Mouse (Mus musculus) kidney, embryonic 14.5 days (tissue): ENCODE data around the gene Muc4. TPM values are rescaled to one million over a fixed set of nuclear protein-coding genes. Genes with fewer than 3 reads are reported as not detected.

Experiments used
- ATAC-seq: fragments of 200-750 bp; cut with Nextera tagmentation; 2 replicates; pipeline ENCODE4 v1.8.0; 2017; ENCODE audit warnings: moderate number of reproducible peaks, mild to moderate bottlenecking, moderate TSS enrichment, moderate library complexity; ENCODE audit not compliant: low FRiP score, low TSS enrichment
- H3K27ac ChIP-seq: fragments of 300-500 bp; sonication (generic); 2 replicates; pipeline ENCODE4 v1.5.1; 2014; ENCODE audit warnings: low read depth, mild to moderate bottlenecking, low read length, moderate library complexity, mixed read lengths
- H3K27me3 ChIP-seq: fragments of 300-500 bp; sonication (generic); 2 replicates; pipeline ENCODE4 v1.6.1; 2014; ENCODE audit warnings: mild to moderate bottlenecking, low read length; ENCODE audit not compliant: control insufficient read depth, insufficient read depth
- H3K36me3 ChIP-seq: fragments of 300-500 bp; sonication (generic); 2 replicates; pipeline ENCODE4 v1.6.1; 2014; ENCODE audit warnings: low read length, mixed read lengths; ENCODE audit not compliant: control insufficient read depth, insufficient read depth
- H3K4me1 ChIP-seq: fragments of 300-500 bp; sonication (generic); 2 replicates; pipeline ENCODE4 v1.6.1; 2014; ENCODE audit warnings: low read length, mixed read lengths; ENCODE audit not compliant: control insufficient read depth, insufficient read depth
- H3K4me2 ChIP-seq: fragments of 300-500 bp; sonication (generic); replicated peaks from 2 replicates; pipeline ENCODE4 v1.6.1; 2014; ENCODE audit warnings: low read depth, mild to moderate bottlenecking, low read length
- H3K4me3 ChIP-seq: fragments of 300-500 bp; sonication (generic); 2 replicates; pipeline ENCODE4 v1.5.1; 2014; ENCODE audit warnings: mild to moderate bottlenecking, low read length
- H3K9ac ChIP-seq: fragments of 300-500 bp; sonication (generic); 2 replicates; pipeline ENCODE4 v1.6.1; 2014; ENCODE audit warnings: low read depth, mild to moderate bottlenecking, low read length, moderate library complexity
- H3K9me3 ChIP-seq: fragments of 300-500 bp; sonication (generic); 2 replicates; pipeline ENCODE4 v1.6.1; 2016; ENCODE audit warnings: low read length; ENCODE audit not compliant: control insufficient read depth
- WGBS: fragments of 180-500 bp; shearing (Covaris S2); extraction: QIAGEN DNeasy Blood & Tissue Kit; methylation state at CpG from one replicate; pipeline ENCODE4 v1.1.7; 2014; 5-methylcytosine and 5-hydroxymethylcytosine counted together
- polyA plus RNA-seq: library from polyadenylated mRNA; unstranded; fragments of >200 nt; fragmentation: Nextera tagmentation; extraction: Ambion mirVana; gene quantifications from 2 replicates; pipeline ENCODE4 v1.2.1, GENCODE M21; 2014

Muc4 gene
- polyA plus RNA-seq, 1 experiment from 2014 or later: 0.27 TPM

DNA sequence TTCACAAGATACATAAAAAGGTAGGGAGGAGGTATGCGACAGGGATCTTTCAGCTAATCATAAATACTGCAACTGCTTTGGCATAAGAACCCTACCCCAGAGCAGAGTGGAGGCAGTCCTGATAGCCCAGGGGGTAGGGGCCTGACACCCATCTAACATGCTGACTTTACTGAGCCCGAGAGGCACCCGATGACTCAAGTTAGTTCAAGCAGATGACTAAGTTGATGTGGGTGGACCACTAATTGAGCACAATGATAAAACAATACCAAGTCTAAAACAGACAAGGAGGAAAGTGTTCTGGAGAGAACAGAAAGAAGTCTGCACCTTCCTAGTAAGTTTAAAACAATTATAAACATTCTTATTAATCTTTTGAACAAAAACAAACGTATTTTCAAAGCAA, 95.8 kb downstream of the Muc4 start:
- Histone ChIP-seq H3K4me3 (no peak overlapping the region), H3K9ac (no peak overlapping the region), H3K36me3 (peaks cover 24% of the 10 kb centered on the region), H3K9me3 (no peaks in the 10 kb centered on the region), H3K4me1 (no peaks in the 10 kb centered on the region), H3K27me3 (no peaks in the 10 kb centered on the region), H3K4me2 (no peak overlapping the region), H3K27ac (no peak overlapping the region)
- 86% methylated on average over 4 of the region's 4 CpGs for WGBS
- no peak for ATAC-seq

Other genes starting within 250 kb of the Muc4 start
- 0.33 and 0.49 TPM in 2 replicates for gene Slc51a, start 248.0 kb upstream of the Muc4 start, polyA plus RNA-seq
- gene Zdhhc19, start 239.6 kb upstream of the Muc4 start, polyA plus RNA-seq: not detected in 2 replicates
- gene Tfrc, start 127.0 kb upstream of the Muc4 start, polyA plus RNA-seq: 38.1 and 62.0 TPM in 2 replicates
- 10.7 and 11.0 TPM in 2 replicates for gene Tnk2, start 92.0 kb upstream of the Muc4 start, polyA plus RNA-seq
- gene Muc20, start 61.5 kb downstream of the Muc4 start, polyA plus RNA-seq: 2.3 and 3.3 TPM in 2 replicates
- gene Smbd1, start 74.6 kb downstream of the Muc4 start, polyA plus RNA-seq: not detected in 2 replicates
- 119 and 155 TPM in 2 replicates for gene Fyttd1, start 141.6 kb downstream of the Muc4 start, polyA plus RNA-seq
- gene Rubcn, start 141.9 kb downstream of the Muc4 start, polyA plus RNA-seq: 12.1 and 15.2 TPM in 2 replicates
- gene Lrch3, start 178.2 kb downstream of the Muc4 start, polyA plus RNA-seq: 19.7 and 32.7 TPM in 2 replicates